Mouse (Mus musculus): ENCODE measurements around the gene Tmprss6. TPM values are rescaled to one million over a fixed set of nuclear protein-coding genes. Genes with fewer than 3 reads are reported as not detected.

Tmprss6 gene
- total RNA-seq, 2 experiments from 2014 or later = not detected

GRCm38 (mm10) chr15:78405098-78405497 lies 63.3 kb downstream of the Tmprss6 start:
- intact Hi-C loops (cut with DNase I) = loop anchor here (5.0 kb wide), 1 partner anchor 33 kb away; no protein-coding TSS in a partner anchor
- DNase-seq (ENCODE audit: extremely low spot score in 1 of 2, low spot score in 2 of 2) = no peak

- intact Hi-C loops (cut with DNase I) = no loop called here
- peak in 1 of 2 experiments; percentile 59 for DNase-seq (ENCODE audit: extremely low spot score in 1 of 2, low spot score in 2 of 2)
Observed at GRCm38 (mm10) chr15:78403896-78404295, 64.5 kb downstream of the Tmprss6 start.

GRCm38 (mm10) chr15:78403301-78403741 lies 65.1 kb downstream of the Tmprss6 start:
- intact Hi-C loops (cut with DNase I) = no loop called here
- DNase-seq (ENCODE audit: extremely low spot score in 1 of 2, low spot score in 2 of 2) = no peak

- DNase-seq (ENCODE audit: extremely low spot score in 1 of 2, low spot score in 2 of 2) = peak in 1 of 2 experiments; percentile 59
- intact Hi-C loops (cut with DNase I) = no loop called here
Observed at GRCm38 (mm10) chr15:78402423-78402822, 66.0 kb downstream of the Tmprss6 start.

- DNase-seq (ENCODE audit: extremely low spot score in 1 of 2, low spot score in 2 of 2) = peak; percentile 61 to 80
- intact Hi-C loops (cut with DNase I) = no loop called here
Observed at GRCm38 (mm10) chr15:78401921-78402320, 66.5 kb downstream of the Tmprss6 start.

GRCm38 (mm10) chr15:78401345-78401744 lies 67.1 kb downstream of the Tmprss6 start:
- intact Hi-C loops (cut with DNase I) = no loop called here

GRCm38 (mm10) chr15:78395478-78395962 lies 72.9 kb downstream of the Tmprss6 start, which contains the start of gene Tex33:
Gene Tex33 (minus strand): TSS chr15:78395912.
- intact Hi-C loops (cut with DNase I) = no loop called here
- DNase-seq (ENCODE audit: extremely low spot score in 1 of 2, low spot score in 2 of 2) = no peak

More at GRCm38 (mm10) chr15:78401345-78401744, 67.1 kb downstream of the Tmprss6 start:
- peak in 1 of 2 experiments; percentile 56 for DNase-seq (ENCODE audit: extremely low spot score in 1 of 2, low spot score in 2 of 2)

- intact Hi-C loops (cut with DNase I) = no loop called here
- DNase-seq (ENCODE audit: extremely low spot score in 1 of 2, low spot score in 2 of 2) = no peak
Observed at GRCm38 (mm10) chr15:78390855-78391254, 77.6 kb downstream of the Tmprss6 start.

Other genes starting within 250 kb of the Tmprss6 start
- gene Ncf4, start 223.8 kb downstream of the Tmprss6 start, total RNA-seq (2021) = 1 to 10 TPM in 1 of 2 experiments, under 1 TPM in 1; 0.89 to 1.0 TPM
- under 1 TPM; 0.69 to 0.77 TPM for gene Csf2rb2, start 162.9 kb downstream of the Tmprss6 start, total RNA-seq (2021)
- gene Csf2rb, start 142.9 kb downstream of the Tmprss6 start, total RNA-seq (2021) = 1 to 10 TPM; 2.3 TPM
- under 1 TPM; 0.39 to 0.51 TPM for gene Tex33, start 72.7 kb downstream of the Tmprss6 start, total RNA-seq (2021)
- 10 to 100 TPM; 33.8 to 42.9 TPM for gene Tst, start 62.7 kb downstream of the Tmprss6 start, total RNA-seq (2021)
- 10 to 100 TPM; 56.3 to 56.5 TPM for gene Mpst, start 62.2 kb downstream of the Tmprss6 start, total RNA-seq (2021)
- 100 to 1,000 TPM; 239 to 255 TPM for gene Kctd17, start 40.1 kb downstream of the Tmprss6 start, total RNA-seq (2021)
- gene Il2rb, start 26.6 kb upstream of the Tmprss6 start, total RNA-seq (2021) = under 1 TPM in 1 of 2 experiments, not detected in 1; 0.17 TPM
- gene C1qtnf6, start 62.8 kb upstream of the Tmprss6 start, total RNA-seq (2021) = 10 to 100 TPM; 14.4 to 15.9 TPM
- 10 to 100 TPM; 12.9 to 14.4 TPM for gene Sstr3, start 76.1 kb upstream of the Tmprss6 start, total RNA-seq (2021)
- gene Rac2, start 104.1 kb upstream of the Tmprss6 start, total RNA-seq (2021) = 1 to 10 TPM; 1.6 to 2.1 TPM
- gene Cyth4, start 128.4 kb upstream of the Tmprss6 start, total RNA-seq (2021) = 10 to 100 TPM; 10.4 to 11.6 TPM